8 mouse cellular contexts compared by ENCODE assay signal in genomic region chr11:97782564-97782895, GRCm38 (mm10). TPM values are rescaled to one million over a fixed set of nuclear protein-coding genes. Genes with fewer than 3 reads are reported as not detected.
DNase-seq lines count a peak whose midpoint lies in the region; ATAC-seq and TF ChIP-seq lines count a peak whose summit lies in the region.

No protein-coding gene starts in this region.

- TF ChIP-seq CTCF in heart, postnatal 0 days (IDR thresholded peaks at IDR 0.05; ENCODE audit: low read depth): no peak

- peak overlapping the region; percentile 74 for H3K4me2 ChIP-seq in heart, postnatal 0 days (ENCODE audit: low read depth, low read length)
- peak overlapping the region; percentile 51 for H3K4me2 ChIP-seq in hindbrain, embryonic 15.5 days
- peak overlapping the region; percentile 84 for H3K4me2 ChIP-seq in midbrain, embryonic 12.5 days (replicated peaks)

- no peak for ATAC-seq in heart, postnatal 0 days (ENCODE audit: insufficient read depth, low read depth)
- no peak; the same call in none of the 2 replicates for ATAC-seq in hindbrain, embryonic 15.5 days (ENCODE audit: low FRiP score, low read depth)
- ATAC-seq in midbrain, embryonic 12.5 days (ENCODE audit: low FRiP score, low read depth): no peak

- no peak for DNase-seq in heart, postnatal 0 days (ENCODE audit: low spot score)
- no peak for DNase-seq in heart, adult 9 months (ENCODE audit: low spot score in 2 of 2)
- no peak for DNase-seq in right cerebral cortex, adult 18-20 months
- DNase-seq in spleen, postnatal 36 days (ENCODE audit: low spot score in 2 of 2): no peak
- DNase-seq in natural killer cell, adult 2 months (ENCODE audit: low spot score in 2 of 2): no peak

- H3K27me3 ChIP-seq in heart, postnatal 0 days (ENCODE audit: control insufficient read depth, insufficient read depth, low read length): no peaks in the 10 kb centered on the region
- H3K27me3 ChIP-seq in hindbrain, embryonic 15.5 days: no peaks in the 10 kb centered on the region
- no peaks in the 10 kb centered on the region for H3K27me3 ChIP-seq in midbrain, embryonic 12.5 days

- peak overlapping the region; percentile 81 for H3K4me3 ChIP-seq in heart, postnatal 0 days (ENCODE audit: low read depth, low read length)
- H3K4me3 ChIP-seq in brown adipose tissue, adult 24 weeks (ENCODE audit: insufficient read depth, low read depth, low read length): peak overlapping the region; percentile 81
- peak overlapping the region; percentile 71 for H3K4me3 ChIP-seq in hindbrain, embryonic 15.5 days
- H3K4me3 ChIP-seq in midbrain, embryonic 12.5 days: peak overlapping the region; percentile 91

- 0% methylated on average over 10 of the region's 10 CpGs for whole genome bisulfite sequencing in heart, postnatal 0 days
- under 1% methylated on average over 10 of the region's 10 CpGs for whole genome bisulfite sequencing in hindbrain, embryonic 15.5 days
- WGBS in midbrain, embryonic 12.5 days: under 1% methylated on average over 10 of the region's 10 CpGs

- no peak for TF ChIP-seq EP300 in heart, postnatal 0 days (IDR thresholded peaks at IDR 0.05; ENCODE audit: low read depth)

- peak overlapping the region; percentile 72 for H3K9ac ChIP-seq in heart, postnatal 0 days (replicated peaks; ENCODE audit: low read depth, low read length)
- H3K9ac ChIP-seq in hindbrain, embryonic 15.5 days: peak overlapping the region; percentile 61
- H3K9ac ChIP-seq in midbrain, embryonic 12.5 days (replicated peaks): peak overlapping the region; percentile 68

- H3K36me3 ChIP-seq in heart, postnatal 0 days (replicated peaks; ENCODE audit: control insufficient read depth, insufficient read depth, low read length): peaks cover 33% of the 10 kb centered on the region
- peaks cover 31% of the 10 kb centered on the region for H3K36me3 ChIP-seq in hindbrain, embryonic 15.5 days
- H3K36me3 ChIP-seq in midbrain, embryonic 12.5 days: peaks cover 33% of the 10 kb centered on the region

- H3K4me1 ChIP-seq in heart, postnatal 0 days (ENCODE audit: control insufficient read depth, insufficient read depth): peaks cover 4% of the 10 kb centered on the region; the same call in 1 of the 2 replicates
- H3K4me1 ChIP-seq in brown adipose tissue, adult 24 weeks (ENCODE audit: control insufficient read depth, insufficient read depth, insufficient read length, low read length): no peaks in the 10 kb centered on the region
- peaks cover 28% of the 10 kb centered on the region for H3K4me1 ChIP-seq in hindbrain, embryonic 15.5 days (replicated peaks)
- peaks cover 24% of the 10 kb centered on the region for H3K4me1 ChIP-seq in midbrain, embryonic 12.5 days

- no peaks in the 10 kb centered on the region for H3K9me3 ChIP-seq in heart, postnatal 0 days (replicated peaks; ENCODE audit: control insufficient read depth, low read length)
- no peaks in the 10 kb centered on the region for H3K9me3 ChIP-seq in hindbrain, embryonic 15.5 days
- H3K9me3 ChIP-seq in midbrain, embryonic 12.5 days: no peaks in the 10 kb centered on the region

- H3K27ac ChIP-seq in heart, postnatal 0 days (ENCODE audit: low read depth): peak overlapping the region; percentile 92
- H3K27ac ChIP-seq in brown adipose tissue, adult 24 weeks (replicated peaks; ENCODE audit: low read depth, low read length): peak overlapping the region; percentile 73
- peak overlapping the region; percentile 82 for H3K27ac ChIP-seq in hindbrain, embryonic 15.5 days (replicated peaks)
- peak overlapping the region; percentile 94 for H3K27ac ChIP-seq in midbrain, embryonic 12.5 days (replicated peaks)

RNA-seq across cellular contexts. Expression of gene Rpl23, which starts 0.3 kb away (rescaled TPM):
- 192 and 208 TPM in 2 replicates for total RNA-seq in heart, postnatal 0 days (2014; rRNA removed; ENCODE audit: low replicate concordance)
- polyA plus RNA-seq in heart, postnatal 0 days (2015; fragmentation: Nextera tagmentation; extraction: Ambion mirVana): 394 and 409 TPM in 2 replicates
- polyA plus RNA-seq in brown adipose tissue, adult 24 weeks (2012; ENCODE audit: insufficient read depth, insufficient read length, missing spikeins): 268 and 348 TPM in 2 replicates
- polyA plus RNA-seq in hindbrain, embryonic 15.5 days (2015; fragmentation: Nextera tagmentation; extraction: Ambion mirVana): 296 and 312 TPM in 2 replicates
- 370 and 378 TPM in 2 replicates for polyA plus RNA-seq in midbrain, embryonic 12.5 days (2016; fragmentation: Nextera tagmentation; extraction: Ambion mirVana)

RNA-seq across cellular contexts. Expression of gene 1700001P01Rik, which starts 6.8 kb away (rescaled TPM):
- total RNA-seq in heart, postnatal 0 days (2014; rRNA removed; ENCODE audit: low replicate concordance): not detected in 2 replicates
- polyA plus RNA-seq in heart, postnatal 0 days (2015; fragmentation: Nextera tagmentation; extraction: Ambion mirVana): not detected in 2 replicates
- not detected in 2 replicates for polyA plus RNA-seq in brown adipose tissue, adult 24 weeks (2012; ENCODE audit: insufficient read depth, insufficient read length, missing spikeins)
- 0.26 and 0.28 TPM in 2 replicates for polyA plus RNA-seq in hindbrain, embryonic 15.5 days (2015; fragmentation: Nextera tagmentation; extraction: Ambion mirVana)
- polyA plus RNA-seq in midbrain, embryonic 12.5 days (2016; fragmentation: Nextera tagmentation; extraction: Ambion mirVana): 0.31 and 1.3 TPM in 2 replicates

RNA-seq across cellular contexts. Expression of gene Cwc25, which starts 16.2 kb away (rescaled TPM):
- total RNA-seq in heart, postnatal 0 days (2014; rRNA removed; ENCODE audit: low replicate concordance): 3.2 and 3.5 TPM in 2 replicates
- 7.7 and 8.2 TPM in 2 replicates for polyA plus RNA-seq in heart, postnatal 0 days (2015; fragmentation: Nextera tagmentation; extraction: Ambion mirVana)
- 5.8 and 7.1 TPM in 2 replicates for polyA plus RNA-seq in brown adipose tissue, adult 24 weeks (2012; ENCODE audit: insufficient read depth, insufficient read length, missing spikeins)
- polyA plus RNA-seq in hindbrain, embryonic 15.5 days (2015; fragmentation: Nextera tagmentation; extraction: Ambion mirVana): 14.9 and 16.2 TPM in 2 replicates
- polyA plus RNA-seq in midbrain, embryonic 12.5 days (2016; fragmentation: Nextera tagmentation; extraction: Ambion mirVana): 22.3 and 24.4 TPM in 2 replicates

RNA-seq across cellular contexts. Expression of gene Lasp1, which starts 16.3 kb away (rescaled TPM):
- total RNA-seq in heart, postnatal 0 days (2014; rRNA removed; ENCODE audit: low replicate concordance): 34.2 and 45.7 TPM in 2 replicates
- polyA plus RNA-seq in heart, postnatal 0 days (2015; fragmentation: Nextera tagmentation; extraction: Ambion mirVana): 26.5 and 27.8 TPM in 2 replicates
- 56.3 and 58.1 TPM in 2 replicates for polyA plus RNA-seq in brown adipose tissue, adult 24 weeks (2012; ENCODE audit: insufficient read depth, insufficient read length, missing spikeins)
- polyA plus RNA-seq in hindbrain, embryonic 15.5 days (2015; fragmentation: Nextera tagmentation; extraction: Ambion mirVana): 152 and 173 TPM in 2 replicates
- 102 and 106 TPM in 2 replicates for polyA plus RNA-seq in midbrain, embryonic 12.5 days (2016; fragmentation: Nextera tagmentation; extraction: Ambion mirVana)

RNA-seq across cellular contexts. Expression of gene Pip4k2b, which starts 38.0 kb away (rescaled TPM):
- 12.6 and 12.7 TPM in 2 replicates for total RNA-seq in heart, postnatal 0 days (2014; rRNA removed; ENCODE audit: low replicate concordance)
- polyA plus RNA-seq in heart, postnatal 0 days (2015; fragmentation: Nextera tagmentation; extraction: Ambion mirVana): 0.79 and 0.95 TPM in 2 replicates
- 6.1 and 10.3 TPM in 2 replicates for polyA plus RNA-seq in brown adipose tissue, adult 24 weeks (2012; ENCODE audit: insufficient read depth, insufficient read length, missing spikeins)
- 4.0 and 4.2 TPM in 2 replicates for polyA plus RNA-seq in hindbrain, embryonic 15.5 days (2015; fragmentation: Nextera tagmentation; extraction: Ambion mirVana)
- 2.7 and 3.3 TPM in 2 replicates for polyA plus RNA-seq in midbrain, embryonic 12.5 days (2016; fragmentation: Nextera tagmentation; extraction: Ambion mirVana)
